Mouse (Mus musculus) B cell, adult 67 days (primary cell): Measurements from ENCODE around the gene Olfr1408. TPM values are rescaled to one million over a fixed set of nuclear protein-coding genes. Genes with fewer than 3 reads are reported as not detected.

Experiments
- total RNA-seq, 2 experiments: library from RNA; stranded (reverse); gene quantifications; 4 replicates each; pipeline ENCODE4 v1.2.4; 2023

The Olfr1408 gene
- not detected for total RNA-seq

GRCm38 (mm10) chr1:173137274-173137673 lies at the start of gene Olfr1408:
Gene Olfr1408, minus strand, starts transcription at chr1:173137374.

Other genes starting within 250 kb of the Olfr1408 start
- not detected for gene Apcs, start 242.3 kb downstream of the Olfr1408 start, total RNA-seq
- gene Olfr16, start 187.0 kb downstream of the Olfr1408 start, total RNA-seq, result not detected
- gene Olfr1406, start 53.3 kb upstream of the Olfr1408 start, total RNA-seq, result not detected
- not detected for gene Olfr218, start 60.4 kb upstream of the Olfr1408 start, total RNA-seq
- not detected for gene Olfr1404, start 75.0 kb upstream of the Olfr1408 start, total RNA-seq
- not detected for gene Fcer1a, start 89.8 kb upstream of the Olfr1408 start, total RNA-seq
- gene Olfr418, start 128.6 kb upstream of the Olfr1408 start, total RNA-seq, result not detected
- gene Mptx2, start 140.4 kb upstream of the Olfr1408 start, total RNA-seq, result not detected
- not detected for gene Ackr1, start 196.4 kb upstream of the Olfr1408 start, total RNA-seq
- gene Aim2, start 213.5 kb upstream of the Olfr1408 start, total RNA-seq, result 100 to 1,000 TPM; 118 to 130 TPM
- not detected for gene Cadm3, start 230.3 kb upstream of the Olfr1408 start, total RNA-seq